Mouse (Mus musculus): ENCODE results near the gene Nrp1. TPM values are rescaled to one million over a fixed set of nuclear protein-coding genes. Genes with fewer than 3 reads are reported as not detected.

The Nrp1 gene
- polyA plus RNA-seq, 2 experiments from 2014 or later = 209 to 238 TPM

GRCm38 (mm10) chr8:128371026-128371425 is 12.6 kb downstream of the Nrp1 start:
- no peak for ATAC-seq

GRCm38 (mm10) chr8:128371789-128372188 is 13.4 kb downstream of the Nrp1 start:
- ATAC-seq = no peak

GRCm38 (mm10) chr8:128372724-128373123 is 14.3 kb downstream of the Nrp1 start:
- no peak for ATAC-seq

- no peak for ATAC-seq
Observed at GRCm38 (mm10) chr8:128373418-128373817, 15.0 kb downstream of the Nrp1 start.

GRCm38 (mm10) chr8:128375291-128375690 is 16.9 kb downstream of the Nrp1 start:
- no peak for ATAC-seq

GRCm38 (mm10) chr8:128383176-128383575 is 24.8 kb downstream of the Nrp1 start:
- ATAC-seq = no peak

- ATAC-seq = no peak
Observed at GRCm38 (mm10) chr8:128384366-128384765, 26.0 kb downstream of the Nrp1 start.

- ATAC-seq = peak; percentile 60
Observed at GRCm38 (mm10) chr8:128384921-128385332, 26.5 kb downstream of the Nrp1 start.

GRCm38 (mm10) chr8:128386963-128387621 is 28.7 kb downstream of the Nrp1 start:
- ATAC-seq = peak; percentile 29

- no peak for ATAC-seq
Observed at GRCm38 (mm10) chr8:128390759-128391158, 32.4 kb downstream of the Nrp1 start.

GRCm38 (mm10) chr8:128391182-128391760 is 32.9 kb downstream of the Nrp1 start:
- ATAC-seq = peak; percentile 70

- no peak for ATAC-seq
Observed at GRCm38 (mm10) chr8:128394671-128395193, 36.3 kb downstream of the Nrp1 start.

- ATAC-seq = no peak
Observed at GRCm38 (mm10) chr8:128396968-128397367, 38.6 kb downstream of the Nrp1 start.

GRCm38 (mm10) chr8:128397441-128397840 is 39.0 kb downstream of the Nrp1 start:
- no peak for ATAC-seq

GRCm38 (mm10) chr8:128398472-128399091 is 40.2 kb downstream of the Nrp1 start:
- ATAC-seq = no peak

GRCm38 (mm10) chr8:128400286-128400685 is 41.9 kb downstream of the Nrp1 start:
- no peak for ATAC-seq

- ATAC-seq = no peak
Observed at GRCm38 (mm10) chr8:128404876-128405275, 46.5 kb downstream of the Nrp1 start.

GRCm38 (mm10) chr8:128413381-128413780 is 55.0 kb downstream of the Nrp1 start:
- ATAC-seq = no peak

GRCm38 (mm10) chr8:128415730-128416684 is 57.6 kb downstream of the Nrp1 start:
- ATAC-seq = no peak

- no peak for ATAC-seq
Observed at GRCm38 (mm10) chr8:128416896-128417295, 58.5 kb downstream of the Nrp1 start.

- ATAC-seq = peak; percentile 60
Observed at GRCm38 (mm10) chr8:128417956-128418796, 59.8 kb downstream of the Nrp1 start.

- ATAC-seq = no peak
Observed at GRCm38 (mm10) chr8:128419984-128420383, 61.6 kb downstream of the Nrp1 start.
